Mouse (Mus musculus) forebrain, embryonic 11.5 days (tissue): ENCODE results near the gene Ccl25. TPM values are rescaled to one million over a fixed set of nuclear protein-coding genes. Genes with fewer than 3 reads are reported as not detected.
A peak's percentile ranks its signal among the peaks of the same experiment; 100 is the strongest.

ENCODE experiments used
- ATAC-seq: fragments of 200-750 bp; cut with Nextera tagmentation; replicated peaks from 2 replicates; pipeline ENCODE4 v1.8.0; 2017; ENCODE audit warnings: moderate TSS enrichment; ENCODE audit not compliant: low FRiP score
- DNase-seq: peaks from one replicate; pipeline ENCODE4 v3.0.0-alpha.2; 2017; ENCODE audit warnings: low spot score
- H3K27ac ChIP-seq: fragments of 300-500 bp; sonication (generic); 2 replicates; pipeline ENCODE4 v1.5.1; 2014; ENCODE audit warnings: low read depth, low read length
- H3K27me3 ChIP-seq: fragments of 300-500 bp; sonication (generic); 2 replicates; pipeline ENCODE4 v1.6.1; 2014; ENCODE audit warnings: mild to moderate bottlenecking, low read length, mixed read lengths; ENCODE audit not compliant: control insufficient read depth, insufficient read depth
- H3K36me3 ChIP-seq: fragments of 300-500 bp; sonication (generic); 2 replicates; pipeline ENCODE4 v1.6.1; 2014; ENCODE audit warnings: mild to moderate bottlenecking, low read length, moderate library complexity, mixed read lengths; ENCODE audit not compliant: control insufficient read depth, insufficient read depth
- H3K4me1 ChIP-seq: fragments of 300-500 bp; sonication (generic); replicated peaks from 2 replicates; pipeline ENCODE4 v1.6.1; 2014; ENCODE audit warnings: low read length, mixed read lengths; ENCODE audit not compliant: control insufficient read depth, insufficient read depth
- H3K4me2 ChIP-seq: fragments of 300-500 bp; sonication (generic); 2 replicates; pipeline ENCODE4 v1.6.1; 2014; ENCODE audit warnings: low read depth, mild to moderate bottlenecking, low read length, moderate library complexity, mixed read lengths; ENCODE audit not compliant: severe bottlenecking
- H3K4me3 ChIP-seq: fragments of 300-500 bp; sonication (generic); 2 replicates; pipeline ENCODE4 v1.5.1; 2014; ENCODE audit warnings: low read depth, low read length
- H3K9ac ChIP-seq: fragments of 300-500 bp; sonication (generic); 2 replicates; pipeline ENCODE4 v1.6.1; 2014; ENCODE audit warnings: low read length
- H3K9me3 ChIP-seq: fragments of 300-500 bp; sonication (generic); 2 replicates; pipeline ENCODE4 v1.6.1; 2016; ENCODE audit warnings: low read length, mixed read lengths; ENCODE audit not compliant: control insufficient read depth
- WGBS: fragments of 180-500 bp; shearing (Covaris S2); extraction: QIAGEN DNeasy Blood & Tissue Kit; methylation state at CpG from one replicate; pipeline ENCODE4 v1.1.7; 2014; 5-methylcytosine and 5-hydroxymethylcytosine counted together
- polyA plus RNA-seq: library from polyadenylated mRNA; unstranded; fragments of >200 nt; fragmentation: Nextera tagmentation; extraction: Ambion mirVana; gene quantifications from 2 replicates; pipeline ENCODE4 v1.2.1, GENCODE M21; 2014

Ccl25 gene
- polyA plus RNA-seq, 1 experiment from 2014 or later: 24.6 TPM

- Histone ChIP-seq H3K9me3 (no peaks in the 10 kb centered on the region), H3K4me2 (no peak overlapping the region), H3K36me3 (peaks cover 11% of the 10 kb centered on the region; the same call in 1 of the 2 replicates), H3K4me3 (no peak overlapping the region), H3K27me3 (no peaks in the 10 kb centered on the region), H3K27ac (no peak overlapping the region), H3K9ac (no peak overlapping the region), H3K4me1 (no peaks in the 10 kb centered on the region)
- 91% methylated on average over 3 of the region's 3 CpGs for WGBS
- DNase-seq (peak; percentile 14), ATAC-seq (no peak)
These were observed 11.5 kb upstream of the Ccl25 start for GRCm38 (mm10) chr8:4313254-4314124.

DNA sequence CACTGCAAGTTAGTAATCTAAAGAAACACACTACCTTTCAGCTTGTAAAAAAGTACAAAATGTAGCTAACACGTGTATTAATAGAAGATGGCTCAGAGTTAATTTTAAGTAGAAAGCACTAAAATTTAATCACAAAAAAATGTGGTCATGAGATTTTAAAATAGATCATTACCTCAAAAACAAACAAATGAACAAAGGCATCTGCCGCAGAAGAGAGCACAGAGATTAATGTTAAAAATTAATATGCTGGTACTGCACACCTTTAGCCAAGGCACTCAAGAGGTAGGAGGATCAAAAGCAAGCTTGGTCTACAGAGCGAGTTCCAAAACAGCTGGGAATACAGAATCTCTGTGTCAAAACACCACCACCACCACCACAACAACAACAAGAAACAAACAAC, 10.2 kb upstream of the Ccl25 start:
- WGBS: 93% methylated on average over 3 of the region's 3 CpGs
- no peaks in the 10 kb centered on the region for H3K27me3 ChIP-seq
- DNase-seq (no peak), ATAC-seq (no peak)
- no peaks in the 10 kb centered on the region for H3K9me3 ChIP-seq
- H3K9ac ChIP-seq: no peak overlapping the region
- H3K36me3 ChIP-seq: peaks cover 11% of the 10 kb centered on the region; the same call in 1 of the 2 replicates
- no peak overlapping the region for H3K4me2 ChIP-seq
- H3K4me3 ChIP-seq: no peak overlapping the region
- H3K4me1 ChIP-seq: no peaks in the 10 kb centered on the region
- no peak overlapping the region for H3K27ac ChIP-seq

GRCm38 (mm10) chr8:4318124-4318523, 6.9 kb upstream of the Ccl25 start:
- Histone ChIP-seq H3K27me3 (no peaks in the 10 kb centered on the region), H3K9ac (no peak overlapping the region), H3K4me3 (no peak overlapping the region), H3K4me2 (no peak overlapping the region), H3K36me3 (no peaks in the 10 kb centered on the region; the same call in 1 of the 2 replicates), H3K9me3 (no peaks in the 10 kb centered on the region), H3K27ac (no peak overlapping the region), H3K4me1 (peaks cover 8% of the 10 kb centered on the region)
- DNase-seq (peak; percentile 8), ATAC-seq (no peak)
- 93% methylated on average over 5 of the region's 5 CpGs for WGBS

- 90% methylated on average over 2 of the region's 2 CpGs for WGBS
- Histone ChIP-seq H3K27ac (no peak overlapping the region), H3K4me3 (no peak overlapping the region), H3K27me3 (no peaks in the 10 kb centered on the region), H3K36me3 (no peaks in the 10 kb centered on the region; the same call in 1 of the 2 replicates), H3K4me1 (peaks cover 11% of the 10 kb centered on the region), H3K4me2 (no peak overlapping the region), H3K9me3 (no peaks in the 10 kb centered on the region), H3K9ac (no peak overlapping the region)
- ATAC-seq (no peak), DNase-seq (peak; percentile 3)
These were observed 6.0 kb upstream of the Ccl25 start for GRCm38 (mm10) chr8:4318796-4319572.

DNA sequence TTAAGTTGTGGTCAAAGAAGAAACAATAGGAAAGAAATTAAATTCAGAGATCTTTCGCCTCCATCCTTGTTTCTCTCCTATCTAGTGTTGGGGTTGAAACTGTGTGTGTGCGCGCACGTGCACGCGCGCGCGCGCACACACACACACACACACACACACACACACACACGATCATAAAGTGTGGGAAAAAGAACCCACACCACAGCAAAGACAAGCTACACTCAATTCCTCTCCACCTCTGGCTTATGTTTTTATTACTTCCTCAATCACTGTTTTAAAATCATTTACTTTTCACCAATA, 5.5 kb upstream of the Ccl25 start:
- H3K9me3 ChIP-seq: no peaks in the 10 kb centered on the region
- no peak for DNase-seq
- H3K36me3 ChIP-seq: no peaks in the 10 kb centered on the region; the same call in 1 of the 2 replicates
- no peak overlapping the region for H3K27ac ChIP-seq
- H3K4me2 ChIP-seq: no peak overlapping the region
- 99% methylated on average over 11 of the region's 11 CpGs for WGBS
- H3K4me1 ChIP-seq: peaks cover 11% of the 10 kb centered on the region
- no peak overlapping the region for H3K9ac ChIP-seq
- ATAC-seq: no peak
- H3K27me3 ChIP-seq: no peaks in the 10 kb centered on the region
- no peak overlapping the region for H3K4me3 ChIP-seq

GRCm38 (mm10) chr8:4320404-4320803, 4.6 kb upstream of the Ccl25 start:
- Histone ChIP-seq H3K27me3 (no peaks in the 10 kb centered on the region), H3K36me3 (no peaks in the 10 kb centered on the region; the same call in 1 of the 2 replicates), H3K4me3 (no peak overlapping the region), H3K27ac (no peak overlapping the region), H3K4me1 (peaks cover 11% of the 10 kb centered on the region), H3K4me2 (no peak overlapping the region), H3K9ac (no peak overlapping the region), H3K9me3 (no peaks in the 10 kb centered on the region)
- no peak for ATAC-seq
- DNase-seq: peak; percentile 37
- WGBS: 100% methylated on average over 1 of the region's 1 CpGs

GRCm38 (mm10) chr8:4321031-4321430, 4.0 kb upstream of the Ccl25 start:
- Histone ChIP-seq H3K9me3 (no peaks in the 10 kb centered on the region), H3K4me1 (peaks cover 11% of the 10 kb centered on the region), H3K27ac (no peak overlapping the region), H3K36me3 (no peaks in the 10 kb centered on the region; the same call in 1 of the 2 replicates), H3K4me2 (no peak overlapping the region), H3K9ac (no peak overlapping the region), H3K27me3 (no peaks in the 10 kb centered on the region), H3K4me3 (no peak overlapping the region)
- 89% methylated on average over 2 of the region's 2 CpGs for WGBS
- ATAC-seq (no peak), DNase-seq (peak; percentile 28)

DNA sequence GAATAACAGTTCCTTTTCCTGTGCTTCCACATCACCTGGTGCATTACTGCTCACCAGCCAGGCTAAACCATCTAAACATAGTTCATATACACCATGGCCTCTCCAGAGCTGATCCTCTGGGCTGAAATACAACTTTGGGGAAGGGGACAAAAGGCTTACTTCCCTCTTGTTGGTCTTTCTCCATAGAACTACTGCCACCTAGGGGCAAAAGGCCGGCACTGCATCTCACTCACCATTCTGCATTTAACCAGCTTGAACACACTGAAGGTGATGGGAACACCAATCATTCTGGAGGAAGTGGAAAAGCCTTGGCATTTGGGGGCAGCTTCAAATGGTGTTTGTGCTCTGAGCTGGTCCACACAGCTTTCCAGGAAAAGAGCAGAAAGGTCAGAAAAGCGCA, 2.5 kb upstream of the Ccl25 start:
- 29% methylated on average over 2 of the region's 2 CpGs for WGBS
- Histone ChIP-seq H3K4me3 (no peak overlapping the region), H3K4me2 (0 out of 2 replicates have a peak overlapping the region, but pooled peaks have one; percentile 15), H3K36me3 (no peaks in the 10 kb centered on the region; the same call in 1 of the 2 replicates), H3K27me3 (no peaks in the 10 kb centered on the region), H3K9ac (no peak overlapping the region), H3K4me1 (peaks cover 11% of the 10 kb centered on the region), H3K9me3 (no peaks in the 10 kb centered on the region), H3K27ac (no peak overlapping the region)
- ATAC-seq (no peak), DNase-seq (peak; percentile 91)
